Mouse (Mus musculus) erythroblast, embryonic 14.5 days (primary cell): Measurements from ENCODE around the gene Dgkh.

Experiments used
- GATA1 ChIP-seq: IDR thresholded peaks from 2 replicates; pipeline ENCODE4 v1.6.1; 2012; ENCODE audit warnings: low read length, inconsistent platforms, mixed read lengths
- TAL1 ChIP-seq: IDR thresholded peaks from 3 replicates; pipeline ENCODE4 v1.6.1; 2012; ENCODE audit warnings: low read length, inconsistent platforms, mixed read lengths

GRCm38 (mm10) chr14:78712565-78713148, 19.9 kb downstream of the Dgkh start:
- TF ChIP-seq GATA1 = no peak
- no peak for TF ChIP-seq TAL1
